Mouse (Mus musculus) adrenal gland, adult 18-20 months (tissue): ENCODE measurements around the gene Bloc1s5. TPM values are rescaled to one million over a fixed set of nuclear protein-coding genes. Genes with fewer than 3 reads are reported as not detected.
"Not testable (repeated sequence)": the region's sequence is repeated elsewhere in the genome, so short reads cannot be mapped to it uniquely, and the experiment has no call there.

ENCODE experiments used
- DNase-seq, 2 experiments: peaks; one replicate each; pipeline ENCODE4 v3.0.0; 2021 to 2022; ENCODE audit warnings: low spot score in 2 of 2
- long read RNA-seq, 2 experiments: library from polyadenylated mRNA; stranded (forward); transcript quantifications; one replicate each; pipeline ENCODE4 v2.0.0; 2021
- total RNA-seq, 2 experiments: library from RNA; stranded (reverse); gene quantifications; 1 replicate in 1 of 2; 2 replicates in 1 of 2; pipeline ENCODE4 v1.2.3; 2021

The Bloc1s5 gene
- total RNA-seq: 10 to 100 TPM; 21.7 to 23.8 TPM
- long read RNA-seq, experiment 1, full-length matches to known transcripts: 11 of 13 reads
- long read RNA-seq, experiment 1, partial matches to known transcripts: 0 of 13 reads
- long read RNA-seq, experiment 1, other reads (novel, unspliced or antisense): 2 of 13 reads
- long read RNA-seq, experiment 2, full-length matches to known transcripts: 101 of 107 reads
- long read RNA-seq, experiment 2, partial matches to known transcripts: 1 of 107 reads
- long read RNA-seq, experiment 2, other reads (novel, unspliced or antisense): 5 of 107 reads

DNA sequence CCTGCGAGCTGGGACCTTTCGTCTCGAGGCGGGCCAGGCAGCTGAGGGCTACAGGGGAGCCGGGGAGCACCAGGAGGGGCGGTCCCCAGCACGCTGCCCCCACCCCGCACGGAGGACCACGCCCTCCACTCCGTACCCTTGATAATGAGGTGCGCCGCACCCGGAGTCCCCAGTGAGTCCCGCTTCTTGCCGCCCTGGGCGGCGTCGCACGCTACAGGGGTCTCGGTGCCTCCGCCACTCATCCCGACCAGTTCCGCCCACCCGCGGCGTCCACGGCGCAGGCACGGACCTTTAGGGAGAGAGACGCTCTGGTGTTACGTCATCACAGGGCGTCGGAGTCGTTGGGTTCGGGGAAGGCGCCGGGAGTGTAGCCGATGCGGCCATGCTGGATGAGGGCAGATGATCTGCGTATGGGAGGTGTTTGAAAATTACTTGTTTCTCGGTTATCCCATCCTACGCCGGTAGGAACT lies at the start of gene Bloc1s5:
Gene Bloc1s5, minus strand, starts transcription at position 310 of the 470 bp plus-strand sequence.
- peak; percentile 92 to 95 for DNase-seq

DNA sequence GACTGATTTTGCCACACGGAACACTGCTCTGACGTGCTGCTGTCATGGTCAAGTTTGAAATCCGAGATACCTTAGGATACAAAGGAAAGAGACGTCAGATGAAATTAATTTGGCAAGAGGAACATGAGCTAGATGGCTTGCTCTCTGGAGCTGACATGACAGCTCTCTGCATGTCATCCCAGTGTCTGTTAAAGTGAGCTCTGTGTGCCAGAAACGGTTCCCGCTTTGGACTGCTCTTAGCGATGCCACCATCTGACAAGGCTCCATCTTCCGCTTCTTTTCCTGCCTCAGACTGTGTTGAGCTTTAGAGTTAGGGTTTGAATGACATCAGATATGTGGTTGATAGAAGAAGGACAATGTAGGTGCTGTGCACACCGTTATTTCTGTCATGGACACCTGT lies 37.4 kb upstream of the Bloc1s5 start:
- DNase-seq: no peak

DNA sequence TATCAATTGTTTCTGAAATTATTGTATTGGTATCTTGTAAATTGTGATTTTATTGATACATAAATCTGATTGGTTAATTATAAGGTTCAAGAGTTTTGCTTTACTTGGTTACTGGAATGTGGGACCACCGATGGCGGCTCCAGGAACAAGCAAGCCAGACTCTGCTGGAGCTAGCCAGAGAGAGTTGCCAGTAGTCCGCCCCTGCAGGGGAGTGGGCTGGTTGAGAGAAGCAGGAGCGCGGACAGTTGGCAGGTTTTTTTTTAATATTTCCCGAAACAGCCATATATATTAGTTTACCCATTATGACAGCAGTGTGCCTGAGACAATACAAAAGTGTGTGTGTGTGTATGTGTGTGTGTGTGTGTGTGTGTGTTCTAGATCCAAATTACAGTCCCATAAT lies 36.5 kb upstream of the Bloc1s5 start:
- DNase-seq: not testable (repeated sequence)

DNA sequence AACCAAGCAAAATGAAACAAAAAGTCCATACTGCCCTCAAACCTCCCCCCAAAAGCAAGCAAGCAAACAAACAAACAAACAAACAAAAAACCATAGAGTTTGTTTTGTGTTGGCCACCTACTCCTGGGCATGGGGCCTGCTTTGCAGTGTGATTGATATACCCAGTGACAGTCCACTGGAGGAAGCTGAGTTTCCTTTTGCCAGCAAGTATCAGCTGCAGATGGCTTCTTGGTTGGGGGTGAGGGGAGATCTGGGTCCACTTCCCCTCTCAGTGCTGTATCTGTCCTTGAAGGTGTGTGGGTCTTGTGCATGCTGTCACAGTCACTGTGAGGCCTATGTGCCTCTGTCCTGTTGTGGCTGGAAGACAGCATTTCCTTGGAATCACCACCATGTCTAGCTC lies 35.1 kb upstream of the Bloc1s5 start:
- DNase-seq: no peak

DNA sequence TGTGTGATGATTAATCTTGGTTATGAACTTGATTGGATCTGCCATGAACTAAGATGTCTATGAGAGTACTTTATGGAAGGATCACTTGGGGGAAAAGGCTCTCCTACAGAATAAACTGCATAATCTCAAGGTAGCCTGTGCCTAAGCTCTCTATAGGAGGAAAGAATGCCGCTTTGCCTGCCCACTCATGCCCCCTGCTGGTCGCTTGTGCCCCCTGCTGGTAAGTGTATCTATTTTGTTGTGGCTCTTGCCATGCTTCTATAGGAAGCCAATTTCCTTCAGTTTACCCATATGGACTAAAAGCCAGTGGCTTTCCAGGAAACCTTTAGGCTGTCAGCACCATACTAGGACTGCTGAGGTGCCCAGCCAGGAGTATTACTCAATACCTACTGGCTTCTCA lies 33.6 kb upstream of the Bloc1s5 start:
- DNase-seq: peak; percentile 36 to 56

DNA sequence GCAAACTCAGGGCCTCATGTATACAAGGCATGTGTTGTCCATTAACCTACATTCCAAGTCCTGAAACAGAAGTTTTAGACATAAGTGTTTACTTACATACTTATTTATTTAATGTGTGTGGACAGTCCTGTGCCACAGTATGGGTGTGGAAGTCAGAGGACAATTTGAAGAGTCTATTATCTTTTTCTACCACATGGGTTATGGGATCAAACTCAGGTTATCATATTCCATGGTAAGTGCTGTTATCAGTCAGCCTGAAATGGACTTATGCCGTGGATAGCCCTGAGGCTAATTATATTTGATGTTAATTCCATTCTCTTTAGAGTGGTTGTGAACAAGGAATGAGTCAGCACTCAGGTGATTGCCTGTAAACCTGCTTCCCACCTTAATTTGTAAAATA lies 29.8 kb upstream of the Bloc1s5 start:
- no peak for DNase-seq

DNA sequence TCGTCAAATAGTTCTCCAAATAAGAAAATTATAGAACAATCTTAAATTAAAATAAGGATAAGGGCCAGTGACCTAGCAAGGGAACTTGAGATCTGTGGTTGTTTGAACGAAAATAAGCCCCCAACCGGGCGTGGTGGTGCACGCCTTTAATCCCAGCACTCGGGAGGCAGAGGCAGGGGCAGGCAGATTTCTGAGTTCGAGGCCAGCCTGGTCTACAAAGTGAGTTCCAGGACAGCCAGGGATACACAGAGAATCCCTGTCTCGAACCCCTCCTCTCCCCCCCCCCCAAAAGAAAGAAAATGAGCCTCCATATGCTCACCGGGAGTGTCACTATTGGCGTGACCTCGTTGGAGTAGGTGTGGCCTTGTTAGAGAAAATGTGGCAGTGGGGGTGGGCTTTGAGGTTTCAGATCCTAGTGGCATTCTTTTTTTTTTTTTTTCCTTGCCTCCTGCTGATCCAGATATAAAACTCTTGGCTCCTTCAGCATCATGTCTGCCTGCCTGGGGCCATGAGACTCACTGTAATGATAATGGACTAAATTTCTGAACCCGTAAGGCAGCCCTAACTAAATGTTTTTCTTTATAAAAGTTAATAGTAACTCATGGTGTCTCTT lies 24.7 kb upstream of the Bloc1s5 start:
- no peak for DNase-seq

DNA sequence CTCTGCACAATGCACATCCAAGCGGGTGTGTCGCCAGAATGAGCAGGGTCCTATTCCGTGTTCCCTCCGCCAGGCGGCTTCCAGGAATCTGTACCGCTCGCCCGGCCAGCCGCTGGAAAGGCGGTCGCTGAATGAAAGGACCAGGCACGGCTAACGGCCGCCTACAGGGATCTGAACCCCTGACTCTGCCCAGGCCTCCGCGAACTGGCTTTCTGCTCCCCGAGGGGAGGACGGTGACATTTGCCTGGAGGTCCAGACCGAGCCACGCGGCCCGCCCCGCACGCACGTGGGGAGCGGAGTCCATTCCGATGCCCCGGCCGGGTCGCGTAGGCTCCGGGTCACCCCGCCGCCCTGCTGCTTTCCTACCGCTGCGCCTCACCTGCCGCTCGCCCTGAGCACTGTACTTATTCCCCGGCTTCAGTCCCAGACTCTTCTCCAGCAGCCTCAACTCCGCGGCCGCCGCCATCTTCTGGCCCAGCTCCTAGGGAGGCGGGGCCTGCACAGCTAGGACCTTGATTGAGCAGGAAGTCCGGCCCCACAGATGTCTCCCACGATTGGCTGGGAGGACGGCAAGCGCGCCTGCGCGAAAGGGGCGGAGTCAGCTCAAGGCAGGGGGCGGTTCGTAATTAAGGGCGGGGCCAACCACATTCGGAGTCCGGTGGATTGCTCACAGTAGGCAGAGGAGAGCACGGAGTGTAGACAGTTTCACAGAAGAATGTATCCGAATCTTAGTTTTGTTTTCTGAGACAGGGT lies 23.8 kb upstream of the Bloc1s5 start, which contains the start of gene Eef1e1:
Gene Eef1e1, minus strand, starts transcription at position 531 of the 753 bp plus-strand sequence.
- peak; percentile 95 for DNase-seq

DNA sequence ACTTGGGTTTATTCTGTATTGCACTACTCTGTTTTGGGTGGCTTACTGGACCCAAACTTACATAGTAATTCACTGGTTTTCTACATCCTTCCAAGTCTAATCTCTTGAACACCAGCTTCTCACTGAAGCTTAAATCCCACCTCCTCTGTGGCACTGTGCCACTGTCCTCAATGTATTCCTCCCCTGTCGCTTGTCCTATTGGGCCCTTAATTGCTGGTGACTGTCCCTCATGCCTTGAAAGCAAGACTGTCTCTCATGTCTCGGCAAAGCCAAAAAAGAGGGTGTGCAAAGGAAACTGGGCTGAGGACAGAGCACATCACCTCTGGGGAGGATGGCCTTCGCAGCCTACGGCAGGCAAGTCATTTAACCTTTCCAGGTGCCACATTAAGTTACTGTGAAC lies 23.0 kb upstream of the Bloc1s5 start:
- no peak for DNase-seq

DNA sequence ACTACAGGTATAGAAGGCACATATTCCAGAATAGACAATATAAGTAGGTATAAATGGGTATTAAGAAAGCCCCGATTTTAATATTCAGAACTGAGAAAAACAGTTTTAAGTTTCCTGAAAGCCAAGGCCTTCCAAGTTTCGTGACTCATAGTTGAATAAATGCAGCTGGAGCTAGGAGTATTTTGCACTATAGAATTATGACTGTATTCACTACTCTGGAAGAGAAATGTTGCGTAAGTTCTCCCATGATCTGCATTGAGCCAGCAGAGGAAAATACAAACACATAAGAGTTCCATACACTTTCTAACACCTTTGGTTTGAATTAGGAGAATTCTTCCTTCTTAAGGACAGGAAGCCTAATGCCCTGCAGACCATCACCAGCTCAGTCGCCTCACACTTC lies 15.4 kb upstream of the Bloc1s5 start:
- DNase-seq: no peak

DNA sequence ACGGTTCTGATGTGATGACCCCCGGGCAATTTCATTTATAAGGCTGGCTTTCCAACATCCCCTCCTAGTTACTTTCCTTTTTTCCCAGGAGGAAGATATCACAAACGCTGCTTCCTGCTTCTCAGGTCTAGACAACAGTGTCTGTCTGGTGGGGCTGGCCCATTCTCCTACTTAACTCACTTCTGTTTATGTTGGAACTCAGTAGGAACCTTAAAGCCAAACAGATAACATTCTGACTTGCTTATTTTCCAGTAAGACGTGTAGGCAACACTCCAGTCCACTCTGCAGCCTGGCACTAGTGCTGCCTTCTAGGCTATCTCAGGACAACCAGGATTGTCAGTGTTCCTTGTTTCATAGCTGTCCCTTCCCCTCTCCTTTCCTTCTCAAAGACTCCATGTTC lies 14.2 kb upstream of the Bloc1s5 start:
- no peak for DNase-seq

DNA sequence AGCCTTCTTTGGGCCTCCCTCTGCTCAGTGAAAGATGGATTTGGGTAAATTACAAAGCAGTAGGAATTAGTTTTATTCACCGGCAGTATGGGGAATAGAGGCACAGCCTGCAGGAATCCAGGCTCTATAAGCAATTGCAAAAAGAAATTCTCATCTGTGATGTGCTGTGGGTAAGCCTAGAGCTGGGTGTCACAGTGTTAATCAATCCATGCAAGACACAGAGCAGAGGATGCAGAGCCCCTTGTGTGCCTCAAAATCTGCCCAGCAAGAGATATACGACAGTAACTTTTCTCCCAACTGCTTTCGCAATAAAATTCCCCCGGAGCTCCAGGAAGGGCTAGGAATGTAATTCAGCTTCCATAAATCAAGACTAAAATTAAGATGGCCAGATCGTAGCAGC lies 6.5 kb upstream of the Bloc1s5 start:
- DNase-seq: no peak

DNA sequence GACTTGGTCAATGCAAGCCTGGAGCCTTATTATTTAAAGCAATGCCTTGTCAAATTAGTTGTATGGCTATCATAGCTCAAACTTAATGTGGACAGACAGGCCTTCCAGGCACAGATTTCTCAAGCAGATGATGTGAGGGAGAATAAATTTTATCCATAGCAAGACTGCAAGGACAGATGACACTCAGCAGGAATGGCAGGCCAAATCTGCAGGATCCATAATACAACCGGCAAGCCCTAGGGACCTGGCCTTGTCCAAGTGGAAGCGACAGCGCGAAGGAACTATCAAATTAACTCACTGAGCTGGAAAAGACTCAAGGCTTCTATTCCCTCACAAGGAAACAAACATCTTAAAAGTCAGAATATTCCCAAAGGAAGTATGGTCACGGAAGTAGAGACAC lies 6.1 kb upstream of the Bloc1s5 start:
- no peak for DNase-seq

DNA sequence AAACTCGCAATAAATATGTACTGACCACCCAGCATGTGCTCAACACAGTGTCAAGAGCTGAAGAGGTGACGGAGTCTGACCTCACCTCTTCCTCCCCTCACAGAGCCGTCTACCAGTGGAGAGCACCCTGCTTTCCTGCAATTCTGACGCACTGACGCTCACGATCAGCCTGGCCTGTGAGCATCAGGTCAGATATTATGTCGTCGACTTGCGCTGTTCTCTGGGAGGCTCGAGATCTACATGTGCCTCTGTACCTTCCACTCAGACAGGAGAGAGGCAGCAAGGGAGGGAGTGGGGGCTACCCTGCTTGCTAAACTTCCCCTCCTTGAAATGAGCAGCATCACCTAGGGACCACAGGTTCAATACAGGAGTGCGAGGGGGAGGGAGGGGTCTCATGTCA lies 3.8 kb upstream of the Bloc1s5 start:
- DNase-seq: no peak

DNA sequence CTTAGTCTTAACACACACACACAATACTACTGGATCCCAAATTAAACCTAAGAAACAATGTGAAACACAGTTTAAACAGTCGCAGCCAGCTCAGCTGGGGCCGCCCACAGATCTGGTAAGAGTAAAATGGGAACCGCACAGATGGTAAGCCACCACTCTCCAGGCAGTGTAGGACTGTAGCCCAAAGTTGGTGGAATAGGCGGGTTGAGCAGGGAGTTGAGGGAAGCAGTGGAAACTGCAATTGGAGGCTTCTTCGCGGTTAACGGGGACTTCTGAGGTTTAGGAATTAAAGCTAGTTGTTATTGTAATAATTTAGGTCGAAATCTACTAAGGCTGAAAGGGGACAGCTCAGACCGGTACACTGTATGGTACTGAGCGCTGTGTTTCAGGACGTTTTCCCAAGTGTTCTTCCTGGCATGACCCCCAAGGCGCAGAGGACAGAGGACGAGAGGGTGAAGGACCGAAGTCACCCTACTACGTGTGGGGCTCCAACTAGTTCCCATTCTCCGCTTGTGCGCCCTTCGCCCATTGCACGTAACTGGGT lies 581 bp downstream of the Bloc1s5 start:
- DNase-seq: no peak

DNA sequence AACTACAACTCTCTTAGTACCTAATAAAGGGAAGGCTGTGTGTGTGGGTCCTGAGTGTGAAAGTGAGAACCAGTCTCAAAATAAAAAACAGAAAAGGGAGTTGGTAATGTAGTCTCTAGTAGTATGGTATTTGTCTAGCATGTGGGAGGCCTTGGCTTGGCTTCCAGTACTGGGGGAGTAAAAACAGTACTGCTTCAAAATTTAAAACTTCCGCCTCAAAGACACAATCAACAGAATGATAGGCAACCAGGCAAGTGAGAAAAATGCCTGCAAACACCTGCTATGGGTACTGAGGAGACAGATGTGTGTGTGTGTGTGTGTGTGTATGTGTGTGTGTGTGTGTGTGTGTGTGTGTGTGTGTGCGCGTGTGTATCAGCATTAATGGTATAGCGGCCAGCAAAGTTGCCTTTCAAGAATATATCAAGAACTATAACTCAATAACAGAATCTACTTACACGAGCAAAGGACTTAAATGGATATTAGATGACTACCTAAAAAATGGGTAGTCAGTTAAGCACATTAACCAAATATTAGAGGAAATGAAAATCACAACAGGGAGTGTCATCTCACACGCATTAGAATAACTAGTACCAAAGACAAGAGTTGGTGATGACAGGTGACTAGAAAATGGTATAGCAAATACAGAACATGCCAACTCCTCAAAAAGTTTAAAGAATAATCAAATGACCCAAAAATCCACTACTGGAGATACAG lies 1.5 kb downstream of the Bloc1s5 start:
- no peak for DNase-seq

DNA sequence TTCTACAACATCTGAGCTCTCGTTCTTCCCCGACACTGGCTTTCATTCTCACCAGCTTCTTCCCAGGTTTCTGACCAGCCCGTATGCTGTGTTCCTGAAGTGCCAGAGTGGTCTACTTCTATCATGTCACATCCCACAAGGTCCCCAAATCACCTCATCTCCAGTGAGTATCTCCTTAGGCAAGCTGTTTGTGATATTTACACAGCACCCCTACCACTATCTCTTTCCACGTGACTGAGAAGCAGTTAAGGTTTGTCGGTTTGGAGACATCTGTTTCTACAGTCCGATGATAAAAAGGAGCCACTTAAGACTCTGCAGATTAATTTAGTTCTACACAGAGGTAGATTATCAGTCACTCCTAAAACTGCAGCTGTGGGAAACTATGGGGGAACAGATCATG lies 2.4 kb downstream of the Bloc1s5 start:
- no peak for DNase-seq

DNA sequence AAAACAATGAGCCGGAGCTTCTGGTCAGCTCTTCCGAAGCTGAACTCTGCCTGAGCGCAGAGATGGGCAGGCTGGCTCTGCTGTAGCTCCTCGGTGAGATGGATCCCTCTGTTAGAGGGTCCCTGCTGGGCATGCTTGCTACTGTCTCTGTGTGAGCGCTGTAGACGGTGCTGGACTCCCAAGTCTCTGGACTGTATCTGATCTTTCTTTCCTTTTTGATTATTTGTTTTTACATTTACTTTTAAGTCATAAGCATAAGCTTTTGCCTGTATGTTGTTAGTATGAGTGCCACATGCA lies 8.7 kb downstream of the Bloc1s5 start:
- no peak for DNase-seq

DNA sequence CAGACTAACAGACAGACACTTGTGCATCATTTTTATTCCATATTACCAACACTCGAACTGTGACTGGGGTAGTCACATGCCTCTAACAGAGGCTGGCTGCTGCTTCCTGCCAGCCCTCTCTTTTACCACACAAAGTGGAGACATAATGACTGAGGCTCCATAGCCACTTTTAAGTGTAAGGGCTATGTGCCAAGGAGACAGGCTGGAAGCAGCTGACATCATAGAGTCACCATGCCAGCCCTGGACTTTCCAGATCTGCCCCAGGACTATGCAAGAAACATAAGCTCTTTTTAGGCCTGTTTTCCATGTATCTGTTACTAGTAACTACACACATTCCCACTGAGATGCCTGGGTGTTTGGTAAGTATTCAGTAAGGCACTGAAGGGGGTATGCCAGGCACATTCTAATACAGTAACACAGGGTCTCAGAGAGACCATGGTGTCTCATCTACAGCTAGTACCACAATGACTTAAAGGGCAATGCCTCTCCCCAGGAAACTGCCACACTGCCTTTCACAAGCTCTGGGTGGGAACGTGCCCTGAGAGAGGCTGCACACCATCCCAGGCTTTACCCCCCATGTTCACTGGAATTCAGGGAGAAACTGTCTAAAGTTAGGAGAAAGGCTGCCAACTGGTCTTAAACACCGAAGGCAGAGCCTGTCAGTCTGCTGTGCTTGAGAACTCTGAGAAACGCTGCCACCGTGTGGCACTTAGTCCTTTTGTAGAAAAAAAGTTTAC lies 9.2 kb downstream of the Bloc1s5 start:
- DNase-seq: peak in 1 of 2 experiments; percentile 41

DNA sequence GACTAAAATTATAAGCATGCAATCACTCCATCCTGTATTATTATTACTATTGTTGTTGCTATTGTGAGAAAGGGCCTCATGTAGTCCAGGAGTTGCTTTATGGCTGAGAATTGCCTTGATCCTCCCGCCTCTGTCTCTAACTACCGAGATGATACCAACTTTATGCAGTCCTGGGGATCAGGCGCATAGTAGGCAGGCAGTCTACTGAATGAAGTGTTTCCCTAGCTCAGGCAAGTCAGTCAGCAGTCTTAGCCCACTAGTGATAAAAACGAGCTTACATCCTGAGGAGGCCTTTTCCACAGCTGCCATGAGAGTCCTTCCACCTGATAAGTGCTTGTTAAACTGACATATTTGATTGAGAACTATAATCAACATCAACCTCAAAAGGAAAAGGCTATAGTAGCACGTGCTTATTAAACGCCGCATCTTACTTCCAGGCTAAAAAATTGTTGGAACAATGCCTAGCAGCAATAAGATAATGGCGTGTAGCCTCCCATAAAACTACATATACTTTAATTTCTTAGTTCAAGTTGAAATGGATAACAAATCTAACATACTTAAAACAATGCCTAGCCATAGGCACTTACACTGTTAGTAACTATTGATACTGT lies 10.5 kb downstream of the Bloc1s5 start:
- no peak for DNase-seq
